Mouse (Mus musculus): ENCODE results near the gene Hes2. TPM values are rescaled to one million over a fixed set of nuclear protein-coding genes. Genes with fewer than 3 reads are reported as not detected.

Hes2 gene
- polyA plus RNA-seq, 2 experiments = 0.01 to 0.05 TPM

- Histone ChIP-seq H3K4me3 (ENCODE audit: insufficient read depth in 1 of 2, low read depth in 2 of 2, low read length in 2 of 2) (no peak overlapping the region), H3K9me3 (ENCODE audit: control insufficient read depth, low read length) (no peaks in the 10 kb centered on the region), H3K9ac (replicated peaks) (no peak overlapping the region), H3K4me1 (replicated peaks; ENCODE audit: control insufficient read depth in 2 of 2, insufficient read depth in 2 of 2, low read length in 1 of 2) (no peaks in the 10 kb centered on the region), H3K27me3 (ENCODE audit: control insufficient read depth, insufficient read depth, low read length) (peaks cover 100% of the 10 kb centered on the region), H3K36me3 (replicated peaks; ENCODE audit: control insufficient read depth, insufficient read depth, low read depth) (no peaks in the 10 kb centered on the region), H3K4me2 (ENCODE audit: low read depth) (peak overlapping the region; percentile 13), H3K27ac (no peak overlapping the region)
- TF ChIP-seq EP300 (IDR thresholded peaks at IDR 0.05; ENCODE audit: low read depth) (no peak), CTCF (IDR thresholded peaks at IDR 0.05; ENCODE audit: low read depth) (no peak)
- ATAC-seq (ENCODE audit: insufficient read depth) (no peak), DNase-seq (ENCODE audit: low read depth in 3 of 3, low spot score in 3 of 3) (no peak)
- 59% methylated on average over 5 of the region's 5 CpGs for WGBS (ENCODE audit: insufficient replicate concordance)
Observed at GRCm38 (mm10) chr4:152128784-152129183, 29.9 kb upstream of the Hes2 start.

GRCm38 (mm10) chr4:152129395-152129930 lies 29.2 kb upstream of the Hes2 start:
- no peaks in the 10 kb centered on the region for H3K36me3 ChIP-seq (replicated peaks; ENCODE audit: control insufficient read depth, insufficient read depth, low read depth)
- no peak for ATAC-seq (ENCODE audit: insufficient read depth)
- H3K27me3 ChIP-seq (ENCODE audit: control insufficient read depth, insufficient read depth, low read length) = peaks cover 99% of the 10 kb centered on the region
- H3K4me3 ChIP-seq (ENCODE audit: insufficient read depth in 1 of 2, low read depth in 2 of 2, low read length in 2 of 2) = no peak overlapping the region
- H3K4me2 ChIP-seq (ENCODE audit: low read depth) = peak overlapping the region; percentile 13
- WGBS (ENCODE audit: insufficient replicate concordance) = 23% methylated on average over 13 of the region's 13 CpGs
- no peak for TF ChIP-seq CTCF (IDR thresholded peaks at IDR 0.05; ENCODE audit: low read depth)
- no peak for TF ChIP-seq EP300 (IDR thresholded peaks at IDR 0.05; ENCODE audit: low read depth)
- no peak overlapping the region for H3K27ac ChIP-seq
- no peak for DNase-seq (ENCODE audit: low read depth in 3 of 3, low spot score in 3 of 3)
- H3K9me3 ChIP-seq (ENCODE audit: control insufficient read depth, low read length) = no peaks in the 10 kb centered on the region
- H3K9ac ChIP-seq (replicated peaks) = no peak overlapping the region
- no peaks in the 10 kb centered on the region for H3K4me1 ChIP-seq (replicated peaks; ENCODE audit: control insufficient read depth in 2 of 2, insufficient read depth in 2 of 2, low read length in 1 of 2)

DNA sequence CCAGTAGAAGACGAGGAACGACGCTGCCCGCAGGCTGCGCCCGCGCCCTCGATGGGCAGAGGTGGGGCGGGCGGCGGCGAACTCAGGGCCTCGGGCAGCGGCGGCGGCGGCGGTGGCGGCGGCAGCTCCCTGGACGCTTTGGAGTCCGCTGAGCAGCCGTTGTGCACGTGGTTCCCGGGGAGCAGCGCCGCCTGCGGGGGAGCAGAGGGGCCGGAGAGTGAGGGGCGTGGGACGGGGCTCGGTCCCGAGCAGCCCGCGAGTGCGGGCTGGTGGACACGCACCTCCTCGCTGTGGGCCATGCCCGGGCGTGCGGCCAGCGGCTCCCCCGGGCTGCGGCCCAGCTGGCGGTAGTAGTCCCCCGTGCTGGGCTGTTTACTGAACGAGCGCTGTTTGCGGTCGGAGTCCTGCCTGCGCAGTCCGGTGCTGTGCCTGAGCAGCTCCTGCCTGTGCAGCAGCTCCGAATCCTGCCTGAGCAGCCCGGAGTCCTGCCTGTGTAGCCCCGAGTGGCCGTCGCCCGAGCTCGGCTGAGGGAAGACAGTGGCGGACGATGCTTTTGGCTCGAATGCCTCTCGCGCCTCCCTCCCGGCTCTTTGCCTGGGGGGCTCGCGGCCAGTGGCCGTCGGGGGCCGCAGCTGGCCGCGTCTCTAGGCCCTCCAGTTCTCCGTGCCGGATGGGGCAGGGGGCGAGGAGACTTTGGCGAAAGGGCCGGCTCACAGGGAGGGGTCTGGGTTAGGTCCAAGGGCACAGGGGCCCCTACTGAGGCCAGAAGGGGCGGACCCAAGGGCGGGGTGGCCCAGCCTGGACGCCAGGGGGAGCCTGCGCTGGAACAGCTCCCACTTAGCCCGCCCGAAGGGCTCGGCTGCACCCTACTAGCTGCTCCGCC lies 27.7 kb upstream of the Hes2 start:
- no peaks in the 10 kb centered on the region for H3K36me3 ChIP-seq (replicated peaks; ENCODE audit: control insufficient read depth, insufficient read depth, low read depth)
- peaks cover 85% of the 10 kb centered on the region for H3K27me3 ChIP-seq (ENCODE audit: control insufficient read depth, insufficient read depth, low read length)
- no peaks in the 10 kb centered on the region for H3K9me3 ChIP-seq (ENCODE audit: control insufficient read depth, low read length)
- no peak overlapping the region for H3K9ac ChIP-seq (replicated peaks)
- no peak for DNase-seq (ENCODE audit: low read depth in 3 of 3, low spot score in 3 of 3)
- no peaks in the 10 kb centered on the region for H3K4me1 ChIP-seq (replicated peaks; ENCODE audit: control insufficient read depth in 2 of 2, insufficient read depth in 2 of 2, low read length in 1 of 2)
- peak overlapping the region; percentile 7 to 45; a peak in 2 of 4 replicates for H3K4me3 ChIP-seq (ENCODE audit: insufficient read depth in 1 of 2, low read depth in 2 of 2, low read length in 2 of 2)
- peak overlapping the region; percentile 53 for H3K4me2 ChIP-seq (ENCODE audit: low read depth)
- peak; percentile 59 for TF ChIP-seq CTCF (IDR thresholded peaks at IDR 0.05; ENCODE audit: low read depth)
- TF ChIP-seq EP300 (IDR thresholded peaks at IDR 0.05; ENCODE audit: low read depth) = no peak
- WGBS (ENCODE audit: insufficient replicate concordance) = under 1% methylated on average over 84 of the region's 85 CpGs
- no peak overlapping the region for H3K27ac ChIP-seq
- peak; percentile 56 for ATAC-seq (ENCODE audit: insufficient read depth)

DNA sequence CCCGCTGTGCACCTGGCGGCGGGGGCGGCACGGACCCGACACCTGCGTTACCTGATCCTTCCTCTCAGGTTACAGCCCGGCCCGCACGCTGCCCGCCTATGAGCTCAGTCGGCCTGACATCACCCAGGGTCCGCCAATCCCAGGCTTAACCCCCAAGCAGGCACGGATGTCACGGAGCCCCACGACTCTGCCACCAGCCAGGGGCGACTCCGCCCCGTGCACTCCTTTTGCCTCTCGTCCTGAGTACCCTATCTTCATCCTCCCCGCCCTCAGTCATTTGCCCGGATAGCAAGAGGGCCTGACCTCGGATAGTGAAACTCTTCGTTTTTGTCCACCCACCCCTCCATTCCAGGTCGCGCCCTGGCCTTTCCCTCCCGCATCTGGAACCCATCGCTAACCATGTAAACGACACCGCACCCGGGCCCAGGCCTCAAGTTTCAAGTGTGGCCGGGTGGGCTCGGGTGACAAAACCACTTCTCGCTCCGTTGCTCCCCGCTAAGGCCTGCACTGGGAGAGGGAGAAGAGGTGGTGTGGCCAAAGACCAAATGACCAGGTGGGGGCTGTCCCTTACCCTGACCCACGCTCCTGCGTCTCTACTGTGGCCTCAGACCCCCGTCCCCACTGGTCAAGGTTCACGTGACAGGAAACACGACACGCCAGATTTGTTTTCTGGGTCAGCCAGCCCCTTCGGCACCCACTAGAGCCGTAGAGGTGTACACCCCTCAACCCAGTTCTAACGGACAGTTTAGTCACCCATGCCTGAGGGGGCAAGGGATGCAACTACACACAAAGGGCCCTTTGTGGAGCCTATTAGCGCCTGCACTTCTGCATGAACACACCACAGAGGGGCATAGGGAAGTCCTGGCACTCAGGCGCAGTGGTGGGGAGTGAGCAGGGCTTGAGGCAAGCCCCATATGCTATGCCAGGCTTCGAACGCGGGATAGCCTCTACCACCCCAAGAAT lies 26.6 kb upstream of the Hes2 start:
- H3K9me3 ChIP-seq (ENCODE audit: control insufficient read depth, low read length) = no peaks in the 10 kb centered on the region
- no peak for ATAC-seq (ENCODE audit: insufficient read depth)
- no peaks in the 10 kb centered on the region for H3K4me1 ChIP-seq (replicated peaks; ENCODE audit: control insufficient read depth in 2 of 2, insufficient read depth in 2 of 2, low read length in 1 of 2)
- H3K27ac ChIP-seq = no peak overlapping the region
- no peak overlapping the region for H3K9ac ChIP-seq (replicated peaks)
- H3K36me3 ChIP-seq (replicated peaks; ENCODE audit: control insufficient read depth, insufficient read depth, low read depth) = no peaks in the 10 kb centered on the region
- WGBS (ENCODE audit: insufficient replicate concordance) = 7% methylated on average over 50 of the region's 50 CpGs
- peaks cover 74% of the 10 kb centered on the region for H3K27me3 ChIP-seq (ENCODE audit: control insufficient read depth, insufficient read depth, low read length)
- peak overlapping the region in 1 of 2 experiments; percentile 4; a peak in 1 of 4 replicates for H3K4me3 ChIP-seq (ENCODE audit: insufficient read depth in 1 of 2, low read depth in 2 of 2, low read length in 2 of 2)
- no peak for DNase-seq (ENCODE audit: low read depth in 3 of 3, low spot score in 3 of 3)
- TF ChIP-seq EP300 (IDR thresholded peaks at IDR 0.05; ENCODE audit: low read depth) = no peak
- no peak for TF ChIP-seq CTCF (IDR thresholded peaks at IDR 0.05; ENCODE audit: low read depth)
- peak overlapping the region; percentile 53 for H3K4me2 ChIP-seq (ENCODE audit: low read depth)
